Mouse (Mus musculus) MN1 (cell line): Measurements from ENCODE around the gene Zbtb16.

Experiments
- DNase-seq: peaks from one replicate; pipeline ENCODE4 v3.0.0-alpha.2; 2016; ENCODE audit warnings: low spot score

The Zbtb16 gene

GRCm38 (mm10) chr9:48835631-48836565, at the start of gene Zbtb16:
Zbtb16 (minus strand) TSS chr9:48836222.
- DNase-seq = no peak

- DNase-seq = no peak
Observed at GRCm38 (mm10) chr9:48872896-48873295, 36.9 kb upstream of the Zbtb16 start.

GRCm38 (mm10) chr9:48866523-48867121, 30.6 kb upstream of the Zbtb16 start:
- peak; percentile 18 for DNase-seq

- DNase-seq = peak; percentile 10
Observed at GRCm38 (mm10) chr9:48865235-48865634, 29.2 kb upstream of the Zbtb16 start.

- no peak for DNase-seq
Observed at GRCm38 (mm10) chr9:48861481-48861880, 25.5 kb upstream of the Zbtb16 start.

- peak; percentile 44 for DNase-seq
Observed at GRCm38 (mm10) chr9:48860526-48860845, 24.5 kb upstream of the Zbtb16 start.

- no peak for DNase-seq
Observed at GRCm38 (mm10) chr9:48859828-48860525, 24.0 kb upstream of the Zbtb16 start.

- DNase-seq = no peak
Observed at GRCm38 (mm10) chr9:48857944-48858343, 21.9 kb upstream of the Zbtb16 start.

GRCm38 (mm10) chr9:48856240-48856639, 20.2 kb upstream of the Zbtb16 start:
- no peak for DNase-seq

GRCm38 (mm10) chr9:48849531-48849930, 13.5 kb upstream of the Zbtb16 start:
- DNase-seq = no peak

GRCm38 (mm10) chr9:48839568-48839967, 3.5 kb upstream of the Zbtb16 start:
- no peak for DNase-seq

- no peak for DNase-seq
Observed at GRCm38 (mm10) chr9:48838346-48838745, 2.3 kb upstream of the Zbtb16 start.

- no peak for DNase-seq
Observed at GRCm38 (mm10) chr9:48837181-48837580, 1.2 kb upstream of the Zbtb16 start.

- no peak for DNase-seq
Observed at GRCm38 (mm10) chr9:48836566-48836930, 526 bp upstream of the Zbtb16 start.

- no peak for DNase-seq
Observed at GRCm38 (mm10) chr9:48834541-48835411, 1.2 kb downstream of the Zbtb16 start.

- DNase-seq = no peak
Observed at GRCm38 (mm10) chr9:48834006-48834405, 2.0 kb downstream of the Zbtb16 start.

- no peak for DNase-seq
Observed at GRCm38 (mm10) chr9:48833493-48833892, 2.5 kb downstream of the Zbtb16 start.

- DNase-seq = no peak
Observed at GRCm38 (mm10) chr9:48832473-48833100, 3.4 kb downstream of the Zbtb16 start.

GRCm38 (mm10) chr9:48831560-48832460, 4.2 kb downstream of the Zbtb16 start:
- no peak for DNase-seq

- DNase-seq = no peak
Observed at GRCm38 (mm10) chr9:48828839-48829238, 7.2 kb downstream of the Zbtb16 start.
